Mouse (Mus musculus): Measurements from ENCODE around the gene Smap2.

The Smap2 gene

GRCm38 (mm10) chr4:121020040-121020790, 3.2 kb upstream of the Smap2 start:
- peak; percentile 87 for DNase-seq (ENCODE audit: low read depth)

- no peak for DNase-seq (ENCODE audit: low read depth)
Observed at GRCm38 (mm10) chr4:121018250-121018649, 1.2 kb upstream of the Smap2 start.

GRCm38 (mm10) chr4:121016021-121016898, 787 bp downstream of the Smap2 start:
- DNase-seq (ENCODE audit: low read depth) = peak; percentile 60

GRCm38 (mm10) chr4:121015268-121015659, 1.8 kb downstream of the Smap2 start:
- DNase-seq (ENCODE audit: low read depth) = no peak

GRCm38 (mm10) chr4:121014594-121015267, 2.3 kb downstream of the Smap2 start:
- DNase-seq (ENCODE audit: low read depth) = no peak

- DNase-seq (ENCODE audit: low read depth) = peak; percentile 86
Observed at GRCm38 (mm10) chr4:121010770-121011549, 6.1 kb downstream of the Smap2 start.

- DNase-seq (ENCODE audit: low read depth) = no peak
Observed at GRCm38 (mm10) chr4:121009151-121009550, 7.9 kb downstream of the Smap2 start.

- no peak for DNase-seq (ENCODE audit: low read depth)
Observed at GRCm38 (mm10) chr4:121008071-121008745, 8.8 kb downstream of the Smap2 start.

- DNase-seq (ENCODE audit: low read depth) = no peak
Observed at GRCm38 (mm10) chr4:121007006-121007405, 10.0 kb downstream of the Smap2 start.

- DNase-seq (ENCODE audit: low read depth) = no peak
Observed at GRCm38 (mm10) chr4:121004679-121005078, 12.4 kb downstream of the Smap2 start.

GRCm38 (mm10) chr4:121003611-121004091, 13.4 kb downstream of the Smap2 start:
- DNase-seq (ENCODE audit: low read depth) = no peak

- DNase-seq (ENCODE audit: low read depth) = peak; percentile 33
Observed at GRCm38 (mm10) chr4:121002400-121003171, 14.5 kb downstream of the Smap2 start.

- DNase-seq (ENCODE audit: low read depth) = no peak
Observed at GRCm38 (mm10) chr4:121001659-121002058, 15.4 kb downstream of the Smap2 start.

- DNase-seq (ENCODE audit: low read depth) = no peak
Observed at GRCm38 (mm10) chr4:121001042-121001441, 16.0 kb downstream of the Smap2 start.

GRCm38 (mm10) chr4:120995911-120996310, 21.1 kb downstream of the Smap2 start:
- peak; percentile 69 for DNase-seq (ENCODE audit: low read depth)

- DNase-seq (ENCODE audit: low read depth) = peak; percentile 33
Observed at GRCm38 (mm10) chr4:120993025-120993424, 24.0 kb downstream of the Smap2 start.

- no peak for DNase-seq (ENCODE audit: low read depth)
Observed at GRCm38 (mm10) chr4:120992284-120992683, 24.8 kb downstream of the Smap2 start.

GRCm38 (mm10) chr4:120987319-120987718, 29.7 kb downstream of the Smap2 start:
- no peak for DNase-seq (ENCODE audit: low read depth)

GRCm38 (mm10) chr4:120986446-120986845, 30.6 kb downstream of the Smap2 start:
- peak; percentile 75 for DNase-seq (ENCODE audit: low read depth)

- DNase-seq (ENCODE audit: low read depth) = no peak
Observed at GRCm38 (mm10) chr4:120978221-120978620, 38.8 kb downstream of the Smap2 start.
